Mouse (Mus musculus) embryonic facial prominence, embryonic 14.5 days (tissue): ENCODE results near the gene Tprn. TPM values are rescaled to one million over a fixed set of nuclear protein-coding genes. Genes with fewer than 3 reads are reported as not detected.
A peak's percentile ranks its signal among the peaks of the same experiment; 100 is the strongest.

Source experiments
- ATAC-seq: fragments of 200-750 bp; cut with Nextera tagmentation; 2 replicates; pipeline ENCODE4 v1.8.0; 2017; ENCODE audit warnings: low read depth, moderate number of reproducible peaks, moderate TSS enrichment
- DNase-seq: peaks from one replicate; pipeline ENCODE4 v3.0.0-alpha.2; 2015; ENCODE audit warnings: low spot score
- H3K27ac ChIP-seq: fragments of 300-500 bp; sonication (generic); replicated peaks from 2 replicates; pipeline ENCODE4 v1.5.1; 2014; ENCODE audit warnings: low read depth, mild to moderate bottlenecking, low read length, moderate library complexity
- H3K27me3 ChIP-seq: fragments of 300-500 bp; sonication (generic); replicated peaks from 2 replicates; pipeline ENCODE4 v1.6.1; 2014; ENCODE audit warnings: low read length; ENCODE audit not compliant: control insufficient read depth, insufficient read depth
- H3K36me3 ChIP-seq: fragments of 300-500 bp; sonication (generic); 2 replicates; pipeline ENCODE4 v1.6.1; 2014; ENCODE audit warnings: low read length, mixed read lengths; ENCODE audit not compliant: control insufficient read depth, insufficient read depth
- H3K4me1 ChIP-seq: fragments of 300-500 bp; sonication (generic); 2 replicates; pipeline ENCODE4 v1.6.1; 2014; ENCODE audit warnings: antibody characterized with exemption, low read length; ENCODE audit not compliant: control insufficient read depth, insufficient read depth
- H3K4me2 ChIP-seq: fragments of 300-500 bp; sonication (generic); 2 replicates; pipeline ENCODE4 v1.6.1; 2014; ENCODE audit warnings: low read depth, mild to moderate bottlenecking, low read length, moderate library complexity, mixed read lengths
- H3K4me3 ChIP-seq: fragments of 300-500 bp; sonication (generic); 2 replicates; pipeline ENCODE4 v1.5.1; 2014; ENCODE audit warnings: low read depth, mild to moderate bottlenecking, low read length
- H3K9ac ChIP-seq: fragments of 300-500 bp; sonication (generic); 2 replicates; pipeline ENCODE4 v1.6.1; 2014; ENCODE audit warnings: low read depth, mild to moderate bottlenecking, low read length, moderate library complexity, mixed read lengths
- H3K9me3 ChIP-seq: fragments of 300-500 bp; sonication (generic); 2 replicates; pipeline ENCODE4 v1.6.1; 2016; ENCODE audit warnings: low read length; ENCODE audit not compliant: control insufficient read depth
- WGBS: fragments of 180-500 bp; shearing (Covaris S2); extraction: QIAGEN DNeasy Blood & Tissue Kit; methylation state at CpG from one replicate; pipeline ENCODE4 v1.1.7; 2014; 5-methylcytosine and 5-hydroxymethylcytosine counted together
- polyA plus RNA-seq: library from polyadenylated mRNA; unstranded; fragments of >200 nt; fragmentation: Nextera tagmentation; extraction: Ambion mirVana; gene quantifications from 2 replicates; pipeline ENCODE4 v1.2.1, GENCODE M21; 2014

Gene Tprn
- polyA plus RNA-seq, 1 experiment from 2014 or later = 5.1 TPM

DNA sequence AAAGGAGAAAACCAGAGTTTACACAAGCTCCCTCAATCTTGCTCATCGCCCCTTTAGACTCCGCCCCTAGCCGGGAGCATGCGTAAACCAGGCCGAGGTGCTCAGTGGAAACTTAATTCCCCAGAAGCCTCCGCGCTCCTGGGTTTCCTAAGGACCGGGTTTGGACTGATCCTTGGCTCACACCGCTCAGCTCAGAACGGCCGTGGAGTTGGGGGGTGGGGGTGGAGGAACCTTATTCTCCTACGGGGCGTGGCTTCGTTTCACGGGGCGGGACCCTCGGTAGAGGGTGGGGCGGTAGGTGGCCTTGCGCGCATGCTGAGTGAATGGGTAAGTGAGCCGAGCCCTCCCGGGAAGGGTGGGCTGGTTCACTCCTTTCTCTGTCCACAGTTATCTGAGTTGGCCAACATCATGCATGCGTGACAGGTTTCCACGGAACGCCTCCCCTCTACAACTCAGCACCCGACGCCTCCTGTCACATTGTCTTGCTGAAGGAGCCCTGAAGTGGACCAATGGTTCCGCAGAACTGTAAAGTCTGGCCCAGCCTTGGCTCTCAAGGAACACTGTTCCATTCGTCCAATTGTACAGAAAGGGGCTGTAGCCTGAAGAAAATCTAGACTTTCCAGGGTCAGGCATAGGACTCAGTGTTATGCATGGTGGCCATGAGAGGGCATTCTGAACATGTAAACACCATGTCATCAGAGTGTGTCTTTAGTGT is 21.5 kb upstream of the Tprn start:
- H3K27me3 ChIP-seq = peaks cover 13% of the 10 kb centered on the region
- H3K9ac ChIP-seq = peak overlapping the region; percentile 34; the same call in 1 of the 2 replicates
- no peaks in the 10 kb centered on the region for H3K9me3 ChIP-seq
- 1% methylated on average over 23 of the region's 29 CpGs for WGBS
- H3K4me2 ChIP-seq = peak overlapping the region; percentile 96
- peak; percentile 94 for DNase-seq
- H3K4me3 ChIP-seq = peak overlapping the region; percentile 59
- no peaks in the 10 kb centered on the region for H3K36me3 ChIP-seq
- H3K4me1 ChIP-seq = peaks cover 15% of the 10 kb centered on the region
- H3K27ac ChIP-seq = peak overlapping the region; percentile 42
- ATAC-seq = peak; percentile 90

DNA sequence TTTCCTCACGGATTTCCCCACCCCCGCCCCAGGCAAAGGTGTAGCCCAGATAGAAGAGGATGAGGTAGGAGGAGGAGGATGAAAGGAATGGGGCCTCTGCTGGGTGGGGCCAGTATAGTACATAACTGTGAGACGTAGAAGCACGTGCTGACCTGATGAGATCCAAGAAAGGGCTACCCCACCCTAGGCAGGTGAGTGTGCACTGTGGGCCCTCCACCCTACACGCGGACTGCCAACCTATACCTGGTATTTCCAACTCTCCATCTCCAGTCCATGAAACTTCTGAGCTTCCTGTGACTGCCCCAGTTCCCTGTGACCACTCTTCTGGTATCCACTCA is 21.0 kb upstream of the Tprn start:
- Histone ChIP-seq H3K9ac (no peak overlapping the region), H3K27ac (no peak overlapping the region), H3K9me3 (no peaks in the 10 kb centered on the region), H3K36me3 (peaks cover 4% of the 10 kb centered on the region; the same call in 1 of the 2 replicates), H3K27me3 (peaks cover 13% of the 10 kb centered on the region), H3K4me2 (peak overlapping the region; percentile 96), H3K4me1 (peaks cover 15% of the 10 kb centered on the region), H3K4me3 (peak overlapping the region; percentile 59)
- ATAC-seq (no peak), DNase-seq (no peak)
- WGBS = 13% methylated on average over 6 of the region's 6 CpGs

DNA sequence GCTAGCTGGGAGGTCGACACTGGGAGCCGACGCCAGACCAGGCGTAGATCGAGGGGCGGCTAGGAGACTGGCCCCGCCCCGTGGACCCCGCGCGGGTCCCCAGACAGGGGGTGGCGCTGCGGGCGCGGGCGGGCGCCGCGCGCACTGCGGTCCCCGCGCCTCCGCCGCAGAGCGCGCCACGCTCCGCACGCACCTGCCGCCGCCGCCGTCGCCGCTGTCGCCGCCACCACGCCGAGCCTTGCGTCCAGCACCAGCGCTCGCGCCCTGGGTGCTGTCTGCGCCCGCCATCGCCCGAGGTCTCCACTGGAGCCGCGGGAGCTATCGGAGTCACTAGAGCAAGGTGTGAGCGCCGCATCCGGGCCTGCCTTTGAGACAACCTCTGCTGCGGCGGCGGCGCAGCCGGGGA is 20.3 kb upstream of the Tprn start, which contains the start of the genes Rnf208 and Cysrt1:
TSS of gene Rnf208 (plus strand) at position 155 of the 406 bp plus-strand sequence.
TSS of gene Cysrt1 (minus strand) at position 352 of the 406 bp plus-strand sequence.
- ATAC-seq = peak; percentile 24; the same call in 1 of the 2 replicates
- Histone ChIP-seq H3K4me1 (peaks cover 15% of the 10 kb centered on the region), H3K9me3 (no peaks in the 10 kb centered on the region), H3K27me3 (peaks cover 13% of the 10 kb centered on the region), H3K36me3 (peaks cover 5% of the 10 kb centered on the region; the same call in 1 of the 2 replicates), H3K9ac (peak within 1 kb of the TSS; percentile 65), H3K27ac (0 out of 2 replicates have a peak within 1 kb of the TSS, but pooled peaks have one; percentile 25), H3K4me2 (peak within 1 kb of the TSS; percentile 96), H3K4me3 (peak within 1 kb of the TSS; percentile 59)
- WGBS = 0% methylated on average over 1 of the region's 59 CpGs
- no peak for DNase-seq

DNA sequence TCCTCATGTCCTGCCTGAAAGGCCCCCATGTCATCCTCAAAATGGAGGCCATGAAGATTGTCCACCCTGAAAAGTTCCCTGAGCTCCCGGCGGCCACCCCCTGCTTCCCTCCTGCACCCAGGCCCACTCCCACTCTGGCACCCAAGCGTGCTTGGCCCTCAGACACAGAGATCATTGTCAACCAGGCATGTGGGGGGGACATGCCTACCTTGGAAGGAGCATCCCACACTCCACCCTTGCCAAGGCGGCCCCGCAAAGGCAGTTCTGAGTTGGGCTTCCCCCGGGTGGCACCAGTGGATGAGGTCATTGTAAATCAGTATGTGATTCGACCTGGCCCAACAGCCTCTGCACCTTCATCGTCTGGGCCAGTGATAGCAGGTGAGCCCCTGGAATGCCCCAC is 19.1 kb upstream of the Tprn start:
- ATAC-seq = no peak
- Histone ChIP-seq H3K27ac (no peak overlapping the region), H3K4me2 (peak overlapping the region; percentile 96; the same call in 1 of the 2 replicates), H3K27me3 (peaks cover 13% of the 10 kb centered on the region), H3K36me3 (peaks cover 14% of the 10 kb centered on the region; the same call in 1 of the 2 replicates), H3K4me3 (no peak overlapping the region), H3K9me3 (no peaks in the 10 kb centered on the region), H3K4me1 (peaks cover 15% of the 10 kb centered on the region), H3K9ac (no peak overlapping the region)
- WGBS = 73% methylated on average over 7 of the region's 8 CpGs
- no peak for DNase-seq

DNA sequence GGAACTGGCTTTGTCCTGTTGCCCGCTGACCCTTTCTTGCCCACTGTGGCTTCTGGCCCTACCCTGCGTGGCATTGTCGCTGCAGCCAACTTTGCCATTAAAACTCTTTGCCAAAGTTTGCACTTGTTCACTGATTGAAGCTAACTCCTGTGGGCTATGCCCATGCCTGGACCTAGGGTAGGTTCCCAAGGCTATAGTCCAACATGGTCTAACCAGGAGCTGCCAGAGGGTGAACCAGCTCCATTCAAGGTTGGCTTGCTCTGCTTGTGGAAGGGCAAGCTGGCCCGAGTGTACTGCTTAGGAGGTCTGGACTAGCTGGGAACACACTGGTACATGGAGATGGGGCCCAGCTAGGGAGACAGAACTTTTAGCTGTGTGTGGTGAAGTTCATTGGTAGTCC is 18.3 kb upstream of the Tprn start:
- WGBS = 92% methylated on average over 4 of the region's 4 CpGs
- Histone ChIP-seq H3K4me1 (peaks cover 15% of the 10 kb centered on the region), H3K4me2 (no peak overlapping the region), H3K36me3 (peaks cover 22% of the 10 kb centered on the region), H3K4me3 (no peak overlapping the region), H3K27me3 (peaks cover 13% of the 10 kb centered on the region), H3K9me3 (no peaks in the 10 kb centered on the region), H3K27ac (no peak overlapping the region), H3K9ac (no peak overlapping the region)
- DNase-seq (no peak), ATAC-seq (no peak)

DNA sequence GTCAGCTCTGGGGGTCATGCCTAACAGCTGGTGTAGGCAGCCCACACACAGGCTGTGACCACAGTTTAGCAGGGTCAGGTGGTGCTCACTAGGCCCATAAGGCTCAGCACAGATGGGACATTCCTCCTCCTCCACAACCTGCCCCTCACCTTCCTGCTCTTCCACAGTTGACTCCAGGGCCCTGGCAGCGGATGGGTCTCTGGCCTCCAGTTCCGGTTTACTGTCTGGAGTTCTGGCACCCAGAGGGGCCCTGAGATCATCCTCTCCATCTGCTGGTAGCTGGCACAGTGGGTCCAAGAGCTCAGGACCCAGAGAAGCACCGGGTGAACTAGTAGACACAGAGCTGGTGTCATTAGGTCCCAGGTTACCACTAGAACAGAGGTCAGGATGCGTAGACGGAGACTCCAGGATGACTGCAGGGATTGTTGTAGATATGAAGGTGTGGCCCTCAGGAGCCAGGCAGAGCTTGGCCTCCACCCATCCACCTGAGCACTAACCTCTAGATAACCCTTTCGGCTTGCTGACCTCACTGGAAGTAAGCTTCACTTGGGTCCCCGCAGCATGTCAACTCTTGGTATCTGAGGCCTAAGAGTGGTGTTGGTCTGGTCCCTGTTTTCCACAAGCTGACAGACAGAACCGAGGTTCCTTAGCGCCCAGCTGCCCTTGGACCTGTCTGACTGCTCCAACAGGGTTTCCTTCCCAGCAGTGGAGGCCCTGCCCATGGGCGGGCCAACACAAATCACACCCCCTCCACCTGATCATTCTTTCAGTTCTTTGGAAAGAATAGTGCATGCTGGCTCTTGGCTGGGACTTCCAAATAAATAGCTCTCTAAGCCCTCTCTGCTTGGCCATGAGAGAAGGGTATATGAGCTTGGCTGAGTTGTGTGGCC is 16.0 kb upstream of the Tprn start, which contains the start of gene AL732309.1:
TSS of gene AL732309.1 (minus strand) at position 681 of the 890 bp plus-strand sequence.
- no peak for DNase-seq
- no peaks in the 10 kb centered on the region for H3K9me3 ChIP-seq
- H3K27ac ChIP-seq = no peak within 1 kb of the TSS
- peaks cover 10% of the 10 kb centered on the region for H3K27me3 ChIP-seq
- no peak within 1 kb of the TSS for H3K4me3 ChIP-seq
- no peak for ATAC-seq
- peaks cover 4% of the 10 kb centered on the region for H3K4me1 ChIP-seq
- H3K4me2 ChIP-seq = no peak within 1 kb of the TSS
- no peak within 1 kb of the TSS for H3K9ac ChIP-seq
- WGBS = 89% methylated on average over 10 of the region's 10 CpGs
- peaks cover 39% of the 10 kb centered on the region for H3K36me3 ChIP-seq

DNA sequence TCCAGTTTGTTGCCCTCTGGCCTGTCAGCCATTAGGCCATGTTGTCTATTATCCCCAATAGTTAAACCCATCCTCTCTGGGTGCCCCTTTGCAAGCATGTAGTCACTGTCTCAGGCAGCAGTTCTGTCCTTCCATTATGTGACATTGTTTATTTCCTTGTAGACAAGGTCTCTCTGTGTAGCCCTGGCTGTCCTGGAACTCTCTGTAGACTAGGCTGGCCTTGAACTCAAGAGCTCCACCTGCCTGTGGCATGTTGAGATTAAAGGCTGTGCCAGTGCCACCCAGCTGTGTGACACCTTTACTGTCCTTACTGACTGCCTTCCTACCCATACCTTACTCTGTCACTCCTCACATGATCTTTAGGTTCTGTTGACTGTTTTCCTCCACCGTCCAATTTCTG is 10.1 kb upstream of the Tprn start:
- Histone ChIP-seq H3K4me2 (no peak overlapping the region), H3K9me3 (no peaks in the 10 kb centered on the region), H3K4me3 (no peak overlapping the region), H3K9ac (no peak overlapping the region), H3K27ac (no peak overlapping the region), H3K4me1 (peaks cover 10% of the 10 kb centered on the region; the same call in 1 of the 2 replicates), H3K27me3 (no peaks in the 10 kb centered on the region), H3K36me3 (peaks cover 36% of the 10 kb centered on the region)
- DNase-seq = no peak
- WGBS = 76% methylated on average over 1 of the region's 1 CpGs
- no peak for ATAC-seq

DNA sequence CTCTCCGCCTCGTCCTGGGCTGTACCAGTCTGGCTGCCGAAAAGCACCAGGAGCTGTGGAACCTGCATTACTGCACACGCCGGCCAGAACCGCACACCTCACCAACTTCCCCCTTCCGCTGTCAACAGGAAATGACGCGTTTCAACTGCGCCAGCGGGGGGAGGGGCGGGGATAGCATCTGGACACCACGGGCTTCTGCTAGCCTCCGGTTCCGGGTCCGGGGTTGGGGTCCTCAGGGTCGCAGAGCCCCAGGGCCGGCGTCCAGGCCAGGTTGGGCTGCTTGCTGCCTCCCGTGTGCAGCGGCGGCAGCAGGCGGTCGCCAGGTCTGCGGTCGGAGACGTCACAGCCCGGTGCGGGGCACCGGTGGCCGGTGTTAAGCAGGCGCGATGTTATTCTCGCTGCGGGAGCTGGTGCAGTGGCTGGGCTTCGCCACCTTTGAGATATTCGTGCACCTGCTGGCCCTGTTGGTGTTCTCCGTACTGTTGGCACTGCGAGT is 7.1 kb upstream of the Tprn start, which contains the start of gene Tmem203:
TSS of gene Tmem203 (plus strand) at position 156 of the 496 bp plus-strand sequence.
- ATAC-seq = peak; percentile 93
- peak; percentile 92 for DNase-seq
- Histone ChIP-seq H3K9me3 (no peaks in the 10 kb centered on the region), H3K36me3 (peaks cover 12% of the 10 kb centered on the region; the same call in 1 of the 2 replicates), H3K27ac (peak within 1 kb of the TSS; percentile 65), H3K4me3 (peak within 1 kb of the TSS; percentile 78), H3K9ac (peak within 1 kb of the TSS; percentile 77), H3K4me1 (peaks cover 10% of the 10 kb centered on the region; the same call in 1 of the 2 replicates), H3K4me2 (peak within 1 kb of the TSS; percentile 90), H3K27me3 (no peaks in the 10 kb centered on the region)
- 0% methylated on average over 20 of the region's 39 CpGs for WGBS
